Mouse (Mus musculus): ENCODE measurements around the gene Ubl5. TPM values are rescaled to one million over a fixed set of nuclear protein-coding genes. Genes with fewer than 3 reads are reported as not detected.

Ubl5 gene
- polyA plus RNA-seq, 1 experiment from 2014 or later, result 481 TPM

DNA sequence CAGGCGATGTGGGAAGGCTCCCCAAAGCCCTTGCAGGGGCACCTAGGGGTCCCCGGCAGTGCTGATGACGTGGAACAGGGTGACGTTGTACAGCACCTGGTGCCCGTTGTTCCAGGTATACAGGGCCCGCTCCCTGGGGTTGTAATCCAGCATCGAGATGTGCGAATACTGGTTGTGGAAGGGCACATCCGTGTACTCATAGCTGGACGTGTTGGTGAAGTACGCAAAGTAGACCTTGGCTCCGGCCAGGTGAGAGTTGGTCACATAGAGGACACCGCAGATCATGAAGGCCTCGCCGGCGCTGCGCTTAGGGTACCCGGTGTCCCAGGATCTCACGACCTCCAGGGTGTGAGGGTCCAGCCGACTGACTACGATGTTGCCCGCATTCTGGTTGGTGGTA lies 25.4 kb downstream of the Ubl5 start:
- Histone ChIP-seq H3K4me1 (replicated peaks; ENCODE audit: control insufficient read depth, insufficient read depth) (no peaks in the 10 kb centered on the region), H3K27me3 (ENCODE audit: control insufficient read depth, insufficient read depth, low read length) (no peaks in the 10 kb centered on the region), H3K4me3 (ENCODE audit: low read depth, low read length) (no peak overlapping the region), H3K27ac (replicated peaks) (no peak overlapping the region), H3K9ac (ENCODE audit: low read length) (no peak overlapping the region), H3K4me2 (replicated peaks; ENCODE audit: low read depth) (no peak overlapping the region), H3K36me3 (ENCODE audit: control insufficient read depth, insufficient read depth, low read length) (peaks cover 20% of the 10 kb centered on the region), H3K9me3 (ENCODE audit: control insufficient read depth, low read length) (no peaks in the 10 kb centered on the region)
- no peak for ATAC-seq (ENCODE audit: low FRiP score, low TSS enrichment)
- DNase-seq (ENCODE audit: low spot score), result no peak
- no peak for TF ChIP-seq CTCF (IDR thresholded peaks at IDR 0.05; ENCODE audit: low read depth)
- no peak for TF ChIP-seq EP300 (optimal IDR thresholded peaks at IDR 0.05)
- 91% methylated on average over 22 of the region's 22 CpGs for WGBS

DNA sequence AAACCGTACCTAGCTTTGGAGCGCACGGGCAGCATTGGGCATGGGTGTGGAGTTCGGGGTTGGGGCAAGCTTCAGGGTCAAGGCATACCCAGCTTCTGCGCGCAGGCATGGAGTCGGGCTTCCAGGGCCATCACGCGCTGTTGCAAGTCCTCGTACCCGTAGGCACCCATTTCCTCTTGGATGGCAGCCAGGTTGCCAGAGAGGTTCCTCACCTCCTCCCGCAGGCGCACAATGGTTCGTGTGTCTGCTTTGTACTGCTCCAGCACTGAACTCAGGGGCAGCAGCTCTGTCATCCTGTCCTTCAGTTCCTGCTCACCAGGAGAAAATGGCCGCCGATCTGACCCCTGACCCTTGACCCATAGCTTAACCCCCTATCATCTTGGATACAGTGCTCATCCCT lies 29.4 kb downstream of the Ubl5 start:
- H3K4me2 ChIP-seq (replicated peaks; ENCODE audit: low read depth), result no peak overlapping the region
- no peak overlapping the region for H3K4me3 ChIP-seq (ENCODE audit: low read depth, low read length)
- WGBS, result 77% methylated on average over 16 of the region's 16 CpGs

DNA sequence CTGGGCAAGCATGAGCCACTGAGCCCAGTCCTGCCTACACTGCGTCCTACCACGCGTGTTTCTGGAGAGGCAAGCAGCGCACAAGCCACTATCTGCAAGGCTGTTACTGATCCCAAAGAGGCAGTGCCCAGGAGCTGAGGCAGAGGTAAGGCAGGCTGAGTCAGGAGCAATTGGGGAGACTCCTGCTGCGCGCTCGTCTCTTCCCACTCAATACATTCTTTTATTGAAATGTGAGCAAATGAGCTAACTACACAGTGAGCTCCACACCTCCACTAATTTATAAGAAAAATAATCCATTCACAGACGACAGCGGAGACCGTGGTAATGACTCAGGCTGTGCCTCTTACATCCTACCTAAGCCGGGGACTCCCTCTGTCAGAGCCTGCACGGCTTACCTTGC lies 35.2 kb downstream of the Ubl5 start:
- H3K4me2 ChIP-seq (replicated peaks; ENCODE audit: low read depth), result no peak overlapping the region
- TF ChIP-seq CTCF (IDR thresholded peaks at IDR 0.05; ENCODE audit: low read depth) (no peak), EP300 (optimal IDR thresholded peaks at IDR 0.05) (no peak)

More for the DNA sequence above, 29.4 kb downstream of the Ubl5 start:
- H3K9me3 ChIP-seq (ENCODE audit: control insufficient read depth, low read length), result no peaks in the 10 kb centered on the region
- H3K4me1 ChIP-seq (replicated peaks; ENCODE audit: control insufficient read depth, insufficient read depth), result no peaks in the 10 kb centered on the region
- 0 out of 2 replicates have a peak, but pooled peaks have one; percentile 36 for ATAC-seq (ENCODE audit: low FRiP score, low TSS enrichment)
- no peak for DNase-seq (ENCODE audit: low spot score)
- H3K27me3 ChIP-seq (ENCODE audit: control insufficient read depth, insufficient read depth, low read length), result no peaks in the 10 kb centered on the region
- H3K27ac ChIP-seq (replicated peaks), result no peak overlapping the region
- no peak overlapping the region for H3K9ac ChIP-seq (ENCODE audit: low read length)
- TF ChIP-seq CTCF (IDR thresholded peaks at IDR 0.05; ENCODE audit: low read depth) (no peak), EP300 (optimal IDR thresholded peaks at IDR 0.05) (no peak)
- no peaks in the 10 kb centered on the region for H3K36me3 ChIP-seq (ENCODE audit: control insufficient read depth, insufficient read depth, low read length)

DNA sequence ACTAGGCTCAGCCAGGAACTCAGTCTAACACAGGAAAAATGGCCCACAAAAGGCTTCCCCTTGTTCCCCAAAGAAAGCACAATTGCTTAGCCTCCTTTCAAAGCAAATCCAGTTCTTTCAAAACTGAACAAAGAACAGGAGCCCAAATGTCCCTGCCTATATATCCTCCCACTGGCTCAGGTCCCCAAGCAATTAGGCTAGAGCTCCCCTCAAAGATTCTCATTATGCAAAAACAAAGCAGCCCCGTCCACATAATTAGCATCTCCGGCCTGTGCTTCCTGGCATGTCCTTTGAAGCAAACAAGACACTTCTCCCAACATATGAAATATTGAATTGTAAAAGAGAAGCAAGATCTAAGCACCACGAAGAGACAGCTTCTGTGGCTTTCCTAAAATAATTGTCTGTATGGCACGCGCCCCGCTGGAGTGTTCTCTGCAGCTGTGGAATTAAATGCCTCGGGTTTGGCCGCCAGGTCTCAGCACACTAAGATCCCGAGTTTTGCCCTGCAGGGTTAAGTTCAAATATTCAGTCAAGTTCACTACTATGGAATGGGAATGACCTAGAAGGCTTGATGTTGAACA lies 37.8 kb downstream of the Ubl5 start:
- H3K27me3 ChIP-seq (ENCODE audit: control insufficient read depth, insufficient read depth, low read length), result no peaks in the 10 kb centered on the region
- DNase-seq (ENCODE audit: low spot score) (no peak), ATAC-seq (ENCODE audit: low FRiP score, low TSS enrichment) (no peak)
- H3K4me1 ChIP-seq (replicated peaks; ENCODE audit: control insufficient read depth, insufficient read depth), result no peaks in the 10 kb centered on the region
- no peaks in the 10 kb centered on the region for H3K9me3 ChIP-seq (ENCODE audit: control insufficient read depth, low read length)
- 77% methylated on average over 9 of the region's 9 CpGs for WGBS
- no peak overlapping the region for H3K27ac ChIP-seq (replicated peaks)
- H3K4me2 ChIP-seq (replicated peaks; ENCODE audit: low read depth), result no peak overlapping the region
- H3K4me3 ChIP-seq (ENCODE audit: low read depth, low read length), result no peak overlapping the region
- H3K36me3 ChIP-seq (ENCODE audit: control insufficient read depth, insufficient read depth, low read length), result no peaks in the 10 kb centered on the region
- TF ChIP-seq CTCF (IDR thresholded peaks at IDR 0.05; ENCODE audit: low read depth) (no peak), EP300 (optimal IDR thresholded peaks at IDR 0.05) (no peak)
- H3K9ac ChIP-seq (ENCODE audit: low read length), result no peak overlapping the region

More for the DNA sequence above, 35.2 kb downstream of the Ubl5 start:
- H3K9ac ChIP-seq (ENCODE audit: low read length), result no peak overlapping the region
- no peaks in the 10 kb centered on the region for H3K27me3 ChIP-seq (ENCODE audit: control insufficient read depth, insufficient read depth, low read length)
- no peaks in the 10 kb centered on the region for H3K4me1 ChIP-seq (replicated peaks; ENCODE audit: control insufficient read depth, insufficient read depth)
- no peak overlapping the region for H3K4me3 ChIP-seq (ENCODE audit: low read depth, low read length)
- ATAC-seq (ENCODE audit: low FRiP score, low TSS enrichment) (no peak), DNase-seq (ENCODE audit: low spot score) (no peak)
- H3K9me3 ChIP-seq (ENCODE audit: control insufficient read depth, low read length), result no peaks in the 10 kb centered on the region
- no peak overlapping the region for H3K27ac ChIP-seq (replicated peaks)
- H3K36me3 ChIP-seq (ENCODE audit: control insufficient read depth, insufficient read depth, low read length), result no peaks in the 10 kb centered on the region
- WGBS, result 85% methylated on average over 12 of the region's 12 CpGs

DNA sequence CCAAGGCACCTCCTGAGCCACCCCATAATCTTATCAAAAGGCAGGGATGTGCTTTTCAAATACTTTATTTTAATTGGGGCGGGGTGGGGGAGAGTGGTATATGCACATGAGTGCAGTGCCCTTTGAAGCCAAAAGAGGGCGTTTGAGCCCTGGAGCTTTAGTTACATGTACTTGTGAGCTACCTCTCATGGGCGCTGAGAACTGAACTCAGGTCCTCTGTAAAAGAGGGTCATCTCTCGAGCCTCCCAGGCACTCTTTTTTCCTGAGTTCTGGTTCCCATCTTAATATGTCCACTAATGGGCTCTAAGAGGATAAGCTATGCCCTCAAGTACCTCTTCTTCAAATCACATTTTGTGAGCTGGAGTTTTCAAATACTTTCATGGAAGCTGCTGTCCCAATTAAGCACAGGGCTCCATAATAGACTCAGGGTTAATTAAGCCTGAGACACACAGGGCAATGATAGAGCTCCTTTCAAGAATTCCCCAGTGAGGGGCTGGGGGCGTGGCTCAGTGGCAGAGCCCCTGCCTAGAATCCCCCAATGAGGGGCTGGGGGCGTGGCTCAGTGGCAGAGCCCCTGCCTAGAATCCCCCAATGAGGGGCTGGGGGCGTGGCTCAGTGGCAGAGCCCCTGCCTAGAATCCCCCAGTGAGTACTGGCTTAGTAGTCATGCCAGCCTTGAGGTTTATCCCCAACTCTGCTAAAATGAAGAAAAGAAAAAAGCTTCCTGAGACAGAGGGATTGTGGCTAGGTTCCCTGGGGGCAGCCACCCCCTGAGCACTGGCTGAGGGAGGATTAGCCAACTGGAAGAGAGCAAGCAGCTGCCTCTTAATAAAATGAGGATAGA lies 39.1 kb downstream of the Ubl5 start:
- no peak overlapping the region for H3K4me3 ChIP-seq (ENCODE audit: low read depth, low read length)
- WGBS, result 56% methylated on average over 6 of the region's 7 CpGs
- no peaks in the 10 kb centered on the region for H3K27me3 ChIP-seq (ENCODE audit: control insufficient read depth, insufficient read depth, low read length)
- TF ChIP-seq CTCF (IDR thresholded peaks at IDR 0.05; ENCODE audit: low read depth) (no peak), EP300 (optimal IDR thresholded peaks at IDR 0.05) (no peak)
- no peak for ATAC-seq (ENCODE audit: low FRiP score, low TSS enrichment)
- no peaks in the 10 kb centered on the region for H3K36me3 ChIP-seq (ENCODE audit: control insufficient read depth, insufficient read depth, low read length)
- no peaks in the 10 kb centered on the region for H3K9me3 ChIP-seq (ENCODE audit: control insufficient read depth, low read length)
- H3K4me2 ChIP-seq (replicated peaks; ENCODE audit: low read depth), result no peak overlapping the region
- H3K4me1 ChIP-seq (replicated peaks; ENCODE audit: control insufficient read depth, insufficient read depth), result no peaks in the 10 kb centered on the region
- H3K27ac ChIP-seq (replicated peaks), result no peak overlapping the region
- H3K9ac ChIP-seq (ENCODE audit: low read length), result no peak overlapping the region
- DNase-seq (ENCODE audit: low spot score), result no peak

DNA sequence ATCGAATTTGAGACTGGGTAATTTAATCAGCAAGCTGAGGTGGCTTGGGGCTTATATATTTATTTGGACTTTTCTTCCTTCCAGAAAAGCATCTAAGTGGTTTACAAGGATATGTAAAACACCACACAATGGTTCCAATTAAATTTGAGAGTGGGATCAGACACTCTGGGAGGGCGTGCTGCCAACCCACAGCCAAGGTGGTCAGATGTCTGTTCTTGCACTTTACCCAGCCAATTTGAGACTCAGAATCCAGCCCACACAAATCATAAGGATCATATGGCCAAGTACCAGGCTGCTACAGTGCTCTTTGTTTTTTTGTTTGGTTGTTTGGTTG lies 39.7 kb downstream of the Ubl5 start:
- Histone ChIP-seq H3K9me3 (ENCODE audit: control insufficient read depth, low read length) (no peaks in the 10 kb centered on the region), H3K27me3 (ENCODE audit: control insufficient read depth, insufficient read depth, low read length) (no peaks in the 10 kb centered on the region), H3K9ac (ENCODE audit: low read length) (no peak overlapping the region), H3K4me2 (replicated peaks; ENCODE audit: low read depth) (no peak overlapping the region), H3K4me3 (ENCODE audit: low read depth, low read length) (no peak overlapping the region), H3K36me3 (ENCODE audit: control insufficient read depth, insufficient read depth, low read length) (no peaks in the 10 kb centered on the region), H3K27ac (replicated peaks) (no peak overlapping the region), H3K4me1 (replicated peaks; ENCODE audit: control insufficient read depth, insufficient read depth) (no peaks in the 10 kb centered on the region)
- TF ChIP-seq CTCF (IDR thresholded peaks at IDR 0.05; ENCODE audit: low read depth), result no peak
- no peak for TF ChIP-seq EP300 (optimal IDR thresholded peaks at IDR 0.05)
- ATAC-seq (ENCODE audit: low FRiP score, low TSS enrichment) (no peak), DNase-seq (ENCODE audit: low spot score) (no peak)
- WGBS, result 74% methylated on average over 2 of the region's 2 CpGs

Data from stomach, postnatal 0 days (tissue).